Mouse (Mus musculus) liver, embryonic 14.5 days (tissue): ENCODE results near the gene Gm16181.

Source experiments
- CTCF ChIP-seq: IDR thresholded peaks from 2 replicates; pipeline ENCODE4 v1.5.1; 2016; ENCODE audit warnings: antibody characterized with exemption, low read depth, control low read depth
- EP300 ChIP-seq: IDR thresholded peaks from 2 replicates; pipeline ENCODE4 v1.6.1; 2016; ENCODE audit warnings: antibody characterized with exemption, low read depth

DNA sequence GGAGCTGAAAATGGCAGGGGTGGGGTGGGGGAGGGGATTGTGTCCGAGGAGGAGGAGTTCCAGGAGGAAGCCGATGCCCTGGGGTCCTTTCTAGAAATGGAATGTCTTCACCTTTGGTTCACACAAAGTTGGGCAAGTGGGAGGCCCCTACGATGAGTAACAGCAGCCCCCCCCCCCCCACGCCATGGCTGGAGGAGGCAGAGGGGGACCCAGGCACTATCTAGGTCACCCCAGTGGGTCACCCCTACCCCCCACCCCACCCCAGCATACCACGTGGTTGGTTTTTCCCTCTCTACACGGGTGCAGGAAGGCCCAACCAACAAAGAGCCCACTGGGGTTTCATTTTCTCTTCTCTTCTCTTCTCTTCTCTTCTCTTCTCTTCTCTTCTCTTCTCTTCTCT is 23.5 kb upstream of the Gm16181 start:
- TF ChIP-seq CTCF (no peak), EP300 (no peak)
